ENCODE assay signal across 17 mouse cellular contexts in the genomic region with DNA sequence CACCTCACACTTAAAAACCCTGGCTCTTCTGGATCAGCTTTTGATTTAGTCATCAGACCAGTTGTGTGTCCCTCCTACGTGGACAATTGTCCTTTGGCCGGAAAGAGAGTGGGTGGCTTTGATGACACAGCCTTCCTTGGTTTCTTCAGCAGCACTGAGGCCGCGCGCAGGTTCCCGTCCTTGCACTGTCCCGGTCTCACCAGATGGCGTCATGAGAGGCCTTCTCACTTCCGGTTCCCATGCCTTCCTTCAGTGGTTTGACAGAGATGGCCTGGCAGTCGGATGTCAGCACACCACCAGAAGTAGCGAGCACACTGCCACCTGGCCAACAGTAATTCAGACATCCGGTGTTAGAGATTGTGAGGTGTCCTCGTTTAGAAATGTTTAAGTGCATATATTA. TPM values are rescaled to one million over a fixed set of nuclear protein-coding genes. Genes with fewer than 3 reads are reported as not detected.
DNase-seq lines count a peak whose midpoint lies in the region; ATAC-seq and TF ChIP-seq lines count a peak whose summit lies in the region.
"Had no signal": no experiment of that assay in that cellular context is flagged by ENCODE, and none has a peak within 500 bp of the region (broad histone marks: within the 10 kb centered on the region; RNA-seq: fewer than 3 reads in every experiment).

No protein-coding gene starts in this region.

- intact Hi-C loops in gastrocnemius, adult 2 months (cut with DNase I), result loop anchor here (10.0 kb wide), 2 partner anchors 193 to 363 kb away; a partner anchor contains a TSS

- H3K27me3 ChIP-seq in liver, embryonic 11.5 days (replicated peaks; ENCODE audit: control insufficient read depth, insufficient read depth, low read length), result no peaks in the 10 kb centered on the region
- H3K27me3 ChIP-seq: midbrain, embryonic 13.5 days; stomach, embryonic 15.5 days had no signal

- no peaks in the 10 kb centered on the region for H3K36me3 ChIP-seq in liver, embryonic 11.5 days (ENCODE audit: control insufficient read depth, insufficient read depth, low read length)
- H3K36me3 ChIP-seq: stomach, embryonic 15.5 days had no signal

- peak; percentile 19 for DNase-seq in gastrocnemius, adult 2 months
- no peak for DNase-seq in gastrocnemius, postnatal 10 days
- DNase-seq in liver, result peak; percentile 32
- no peak for DNase-seq in liver, embryonic 11.5 days (ENCODE audit: low spot score)
- peak; percentile 25 for DNase-seq in thymus, postnatal 4 days
- DNase-seq in thymus, postnatal 36 days, result no peak
- no peak for DNase-seq in yolk sac, embryonic 10.5 days (ENCODE audit: low spot score)
- no peak for DNase-seq in cerebellum, postnatal 4 days (ENCODE audit: low spot score in 2 of 2)
- DNase-seq: cerebellum, adult 9-10 months; heart, adult 18-20 months; spleen, adult 18-20 months had no signal

- no peak overlapping the region for H3K4me3 ChIP-seq in gastrocnemius, adult 2 months
- no peak overlapping the region for H3K4me3 ChIP-seq in liver, embryonic 11.5 days (ENCODE audit: low read depth, low read length)
- H3K4me3 ChIP-seq: midbrain, embryonic 13.5 days; myocyte; stomach, embryonic 15.5 days had no signal

- no peak for ATAC-seq in liver, embryonic 11.5 days (replicated peaks; ENCODE audit: low FRiP score)
- ATAC-seq: forebrain, embryonic 14.5 days; midbrain, embryonic 13.5 days had no signal

- no peaks in the 10 kb centered on the region for H3K9me3 ChIP-seq in liver, embryonic 11.5 days (ENCODE audit: control insufficient read depth, low read length)
- H3K9me3 ChIP-seq: midbrain, embryonic 13.5 days; stomach, embryonic 15.5 days had no signal

- peaks cover 10% of the 10 kb centered on the region; the same call in 1 of the 2 replicates for H3K4me1 ChIP-seq in liver, embryonic 11.5 days (replicated peaks; ENCODE audit: control insufficient read depth, insufficient read depth, low read length)
- H3K4me1 ChIP-seq: midbrain, embryonic 13.5 days had no signal

- H3K9ac ChIP-seq in liver, embryonic 11.5 days (ENCODE audit: low read depth, low read length), result no peak overlapping the region
- H3K9ac ChIP-seq: midbrain, embryonic 13.5 days; stomach, embryonic 15.5 days had no signal

- H3K27ac ChIP-seq in gastrocnemius, adult 2 months, result no peak overlapping the region
- no peak overlapping the region for H3K27ac ChIP-seq in liver, embryonic 11.5 days (ENCODE audit: low read depth, low read length)
- H3K27ac ChIP-seq: midbrain, embryonic 13.5 days; stomach, embryonic 15.5 days had no signal

- 0 out of 2 replicates have a peak, but pooled peaks have one; percentile 1 for TF ChIP-seq CTCF in gastrocnemius, adult 2 months (IDR thresholded peaks at IDR 0.05)

- WGBS in liver, embryonic 11.5 days, result 60% methylated on average over 13 of the region's 13 CpGs

- H3K4me2 ChIP-seq in liver, embryonic 11.5 days, result no peak overlapping the region
- H3K4me2 ChIP-seq: midbrain, embryonic 13.5 days; stomach, embryonic 15.5 days had no signal

RNA-seq across cellular contexts. Expression of a gene that starts 11.2 kb away (rescaled TPM):
- 1 to 10 TPM; 6.9 to 8.1 TPM for total RNA-seq in gastrocnemius, adult 2 months (2021)
- 1 to 10 TPM; 5.6 to 8.4 TPM for total RNA-seq in gastrocnemius, postnatal 10 days (2021)
- 13.3 and 15.8 TPM in 2 replicates for polyA plus RNA-seq in liver, embryonic 11.5 days (2014; fragmentation: Nextera tagmentation; extraction: Ambion mirVana)

RNA-seq across cellular contexts. Expression of a gene that starts 19.4 kb away (rescaled TPM):
- not detected for total RNA-seq in gastrocnemius, adult 2 months (2021)
- under 1 TPM; 0.11 to 0.12 TPM for total RNA-seq in gastrocnemius, postnatal 10 days (2021)
- polyA plus RNA-seq in liver, embryonic 11.5 days (2014; fragmentation: Nextera tagmentation; extraction: Ambion mirVana), result 0.83 and 0.99 TPM in 2 replicates
- total RNA-seq: heart, postnatal 25 days had no signal
- polyA plus RNA-seq: C2C12, myocyte had no signal

Comparison
In these comparisons a context has a peak if more than half of its experiments do, and no peak if none do; other contexts are left out.
1. DNase-seq: peak in gastrocnemius, adult 2 months (single experiment), liver (single experiment) and thymus, postnatal 4 days (single experiment); none in gastrocnemius, postnatal 10 days (single experiment), liver, embryonic 11.5 days (single experiment), thymus, postnatal 36 days (0 of 2), yolk sac, embryonic 10.5 days (single experiment) and cerebellum, postnatal 4 days (0 of 2).